Mouse (Mus musculus) brain, embryonic 14.5 days (tissue): ENCODE measurements at regions not wholly inside any gene's neighbourhood (a gene's known extent, or its start where the extent isn't known, plus 50 kb on each side); places are given as distances from the start of the nearest gene placed in this dataset.

Source experiments
- DNase-seq: peaks from one replicate; pipeline ENCODE4 v3.0.0-alpha.2; 2011; ENCODE audit warnings: low read depth
- CTCF ChIP-seq: fragments of 200-500 bp; IDR thresholded peaks from 2 replicates; pipeline ENCODE4 v1.5.1; 2012; ENCODE audit warnings: inconsistent platforms, mild to moderate bottlenecking, moderate library complexity, borderline replicate concordance; ENCODE audit not compliant: insufficient read depth, insufficient read length; ENCODE audit errors: extremely low read depth
- POLR2A ChIP-seq: fragments of 200-500 bp; IDR thresholded peaks from 2 replicates; pipeline ENCODE4 v1.6.1; 2012; ENCODE audit warnings: mild to moderate bottlenecking, inconsistent platforms, borderline replicate concordance; ENCODE audit not compliant: poor library complexity, insufficient read depth, insufficient read length, severe bottlenecking; ENCODE audit errors: extremely low read depth

- TF ChIP-seq POLR2A (no peak), CTCF (no peak)
- no peak for DNase-seq
Observed at GRCm38 (mm10) chr6:140192526-140192925, 151.3 kb upstream of the Plcz1 start.

DNA sequence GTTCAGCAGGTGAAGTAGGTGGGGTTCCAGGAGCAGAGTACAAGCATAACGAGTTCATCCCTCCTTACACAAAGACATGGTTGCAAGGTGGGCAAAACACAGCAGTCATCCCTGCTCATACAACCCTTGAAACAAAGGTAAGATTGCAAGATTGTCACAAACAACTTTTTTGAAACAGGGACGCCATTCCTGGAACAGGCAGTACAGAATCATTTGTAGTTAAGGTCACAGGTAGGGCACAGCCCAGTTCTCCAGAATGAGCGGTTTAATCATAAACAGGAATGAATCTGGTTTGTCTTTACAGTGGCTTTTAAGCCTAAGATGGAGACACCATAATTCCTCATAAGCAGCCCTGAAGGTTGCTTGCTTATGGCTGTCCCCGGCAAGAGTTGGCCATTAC is 150.1 kb upstream of the Plcz1 start:
- DNase-seq = no peak
- TF ChIP-seq POLR2A (no peak), CTCF (no peak)

GRCm38 (mm10) chr6:140189601-140190000 is 148.3 kb upstream of the Plcz1 start:
- no peak for DNase-seq
- TF ChIP-seq POLR2A = no peak
- no peak for TF ChIP-seq CTCF

DNA sequence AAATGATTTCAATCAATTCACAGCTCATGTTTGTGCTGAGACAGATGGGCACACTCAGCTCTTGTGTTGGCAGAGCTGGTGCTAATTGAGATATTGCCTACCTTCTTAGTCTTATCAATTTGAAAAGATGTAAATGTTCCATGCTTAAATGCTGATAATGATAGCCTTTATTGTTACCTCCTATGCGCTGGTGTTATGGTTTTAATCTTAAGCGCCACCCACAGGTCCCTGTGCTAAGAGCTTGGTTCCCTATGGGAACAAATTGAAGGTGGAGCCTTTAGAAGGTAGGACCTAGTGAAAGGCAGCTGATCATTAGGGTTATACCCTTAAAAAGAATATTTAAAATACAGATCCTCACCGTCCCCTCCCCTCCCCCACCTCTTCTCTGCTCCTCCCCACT is 146.5 kb upstream of the Plcz1 start:
- DNase-seq = no peak
- TF ChIP-seq POLR2A (no peak), CTCF (no peak)

DNA sequence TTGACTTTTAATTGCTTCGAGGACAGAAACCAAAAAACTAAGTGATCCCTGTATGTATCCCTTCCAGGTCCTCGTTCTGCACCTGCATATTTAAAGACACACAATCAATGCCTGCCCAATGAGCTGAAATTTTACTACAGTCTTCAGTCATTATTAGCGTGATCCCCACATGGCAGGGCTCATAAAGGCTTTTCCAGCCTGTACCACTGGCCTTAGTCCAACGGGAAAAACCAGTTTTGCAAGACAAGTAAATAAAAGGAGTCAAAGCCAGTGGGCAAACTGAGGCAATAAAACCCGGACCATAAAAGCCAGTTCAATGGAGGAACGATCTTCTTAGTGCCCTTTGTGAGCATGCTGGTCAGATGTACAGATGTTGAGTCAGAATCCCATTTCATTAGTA is 145.8 kb upstream of the Plcz1 start:
- no peak for TF ChIP-seq POLR2A
- no peak for TF ChIP-seq CTCF

DNA sequence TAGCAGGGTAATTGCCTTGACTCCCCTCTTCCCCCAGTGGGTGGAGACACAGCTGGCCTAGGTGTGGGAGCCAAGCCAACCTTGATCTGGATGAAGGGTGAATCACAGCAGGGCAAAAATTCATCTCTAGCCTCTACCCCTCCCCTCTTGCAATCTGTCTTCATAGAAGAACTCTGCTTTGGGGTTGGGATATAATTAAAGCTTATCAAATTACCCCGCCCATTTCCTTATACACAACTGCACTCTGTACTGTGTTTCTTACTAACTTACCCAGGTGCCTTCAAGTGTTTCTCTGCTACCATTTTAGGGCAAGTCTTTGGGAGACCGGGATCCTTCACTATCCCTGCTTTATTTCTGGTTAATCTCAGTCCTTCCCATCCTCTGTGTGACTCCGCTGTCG is 138.7 kb upstream of the Plcz1 start:
- TF ChIP-seq CTCF (no peak), POLR2A (no peak)
- peak; percentile 14 for DNase-seq

More for the DNA sequence above, 145.8 kb upstream of the Plcz1 start:
- no peak for DNase-seq

GRCm38 (mm10) chr6:140178425-140179193 is 137.4 kb upstream of the Plcz1 start:
- no peak for TF ChIP-seq POLR2A
- no peak for TF ChIP-seq CTCF
- DNase-seq = no peak

- no peak for TF ChIP-seq CTCF
- no peak for TF ChIP-seq POLR2A
- no peak for DNase-seq
Observed at GRCm38 (mm10) chr6:140172716-140173115, 131.5 kb upstream of the Plcz1 start.

DNA sequence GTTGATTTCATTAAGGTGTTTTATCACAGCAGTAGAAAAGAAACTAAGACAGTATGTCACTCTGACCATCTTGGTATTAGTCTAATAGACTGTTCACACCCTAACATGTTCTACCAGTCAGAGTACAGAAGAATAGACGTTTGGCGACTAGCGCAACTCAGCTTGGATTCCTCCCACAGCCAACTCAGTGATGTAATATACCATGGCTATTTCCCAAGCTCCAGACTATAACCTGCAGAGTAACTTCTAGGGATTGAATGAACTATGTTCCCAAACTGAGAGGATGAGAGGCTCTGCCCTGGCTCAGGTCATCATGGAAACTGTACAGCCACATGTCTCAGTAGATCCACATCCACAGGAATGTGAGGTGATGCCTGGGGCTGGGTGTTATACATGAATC is 128.6 kb upstream of the Plcz1 start:
- TF ChIP-seq CTCF (no peak), POLR2A (no peak)
- no peak for DNase-seq

GRCm38 (mm10) chr6:140167182-140167581 is 125.9 kb upstream of the Plcz1 start:
- peak; percentile 29 for DNase-seq
- TF ChIP-seq POLR2A (no peak), CTCF (no peak)

- peak; percentile 62 for DNase-seq
- no peak for TF ChIP-seq POLR2A
- TF ChIP-seq CTCF = no peak
Observed at GRCm38 (mm10) chr6:140162729-140163128, 121.5 kb upstream of the Plcz1 start.

GRCm38 (mm10) chr6:140161482-140161881 is 120.2 kb upstream of the Plcz1 start:
- DNase-seq = no peak
- TF ChIP-seq CTCF (no peak), POLR2A (no peak)
